Mouse (Mus musculus): ENCODE data around the gene Napsa. TPM values are rescaled to one million over a fixed set of nuclear protein-coding genes. Genes with fewer than 3 reads are reported as not detected.

The Napsa gene
- polyA plus RNA-seq, 1 experiment from 2014 or later, result 1.9 TPM

GRCm38 (mm10) chr7:44623714-44624542 lies 51.7 kb downstream of the Napsa start:
- WGBS, result 50% methylated on average over 15 of the region's 18 CpGs
- Histone ChIP-seq H3K4me3 (ENCODE audit: low read depth, low read length) (no peak overlapping the region), H3K36me3 (ENCODE audit: control insufficient read depth, insufficient read depth, low read length) (no peaks in the 10 kb centered on the region), H3K4me1 (ENCODE audit: control insufficient read depth, insufficient read depth, low read length) (no peaks in the 10 kb centered on the region), H3K27me3 (ENCODE audit: control insufficient read depth, insufficient read depth, low read depth, low read length) (no peaks in the 10 kb centered on the region), H3K4me2 (ENCODE audit: low read length) (no peak overlapping the region), H3K27ac (ENCODE audit: low read length) (no peak overlapping the region), H3K9ac (ENCODE audit: low read depth, low read length) (no peak overlapping the region), H3K9me3 (replicated peaks; ENCODE audit: control insufficient read depth, low read length, poor library complexity, severe bottlenecking) (0 out of 2 replicates have a peak, but pooled peaks cover 3% of the 10 kb centered on the region)
- ATAC-seq, result no peak

- Histone ChIP-seq H3K9ac (ENCODE audit: low read depth, low read length) (no peak overlapping the region), H3K27me3 (ENCODE audit: control insufficient read depth, insufficient read depth, low read depth, low read length) (no peaks in the 10 kb centered on the region), H3K4me3 (ENCODE audit: low read depth, low read length) (no peak overlapping the region), H3K4me1 (ENCODE audit: control insufficient read depth, insufficient read depth, low read length) (no peaks in the 10 kb centered on the region), H3K4me2 (ENCODE audit: low read length) (no peak overlapping the region), H3K9me3 (replicated peaks; ENCODE audit: control insufficient read depth, low read length, poor library complexity, severe bottlenecking) (0 out of 2 replicates have a peak, but pooled peaks cover 3% of the 10 kb centered on the region), H3K36me3 (ENCODE audit: control insufficient read depth, insufficient read depth, low read length) (no peaks in the 10 kb centered on the region), H3K27ac (ENCODE audit: low read length) (no peak overlapping the region)
- ATAC-seq, result no peak
- 80% methylated on average over 3 of the region's 3 CpGs for whole genome bisulfite sequencing
Measured at GRCm38 (mm10) chr7:44624543-44624826, 52.3 kb downstream of the Napsa start.

- 67% methylated on average over 14 of the region's 14 CpGs for WGBS
- H3K4me2 ChIP-seq (ENCODE audit: low read length), result no peak overlapping the region
- no peak for ATAC-seq
- no peaks in the 10 kb centered on the region for H3K36me3 ChIP-seq (ENCODE audit: control insufficient read depth, insufficient read depth, low read length)
- no peaks in the 10 kb centered on the region for H3K4me1 ChIP-seq (ENCODE audit: control insufficient read depth, insufficient read depth, low read length)
- no peak overlapping the region for H3K4me3 ChIP-seq (ENCODE audit: low read depth, low read length)
- H3K27ac ChIP-seq (ENCODE audit: low read length), result no peak overlapping the region
- 0 out of 2 replicates have a peak, but pooled peaks cover 1% of the 10 kb centered on the region for H3K9me3 ChIP-seq (replicated peaks; ENCODE audit: control insufficient read depth, low read length, poor library complexity, severe bottlenecking)
- H3K27me3 ChIP-seq (ENCODE audit: control insufficient read depth, insufficient read depth, low read depth, low read length), result no peaks in the 10 kb centered on the region
- H3K9ac ChIP-seq (ENCODE audit: low read depth, low read length), result no peak overlapping the region
Measured at GRCm38 (mm10) chr7:44624828-44625227, 52.6 kb downstream of the Napsa start.

GRCm38 (mm10) chr7:44625241-44626067 lies 53.3 kb downstream of the Napsa start:
- H3K27me3 ChIP-seq (ENCODE audit: control insufficient read depth, insufficient read depth, low read depth, low read length), result no peaks in the 10 kb centered on the region
- no peaks in the 10 kb centered on the region for H3K4me1 ChIP-seq (ENCODE audit: control insufficient read depth, insufficient read depth, low read length)
- no peak overlapping the region for H3K4me3 ChIP-seq (ENCODE audit: low read depth, low read length)
- no peak overlapping the region for H3K27ac ChIP-seq (ENCODE audit: low read length)
- ATAC-seq, result no peak
- H3K9me3 ChIP-seq (replicated peaks; ENCODE audit: control insufficient read depth, low read length, poor library complexity, severe bottlenecking), result no peaks in the 10 kb centered on the region
- no peaks in the 10 kb centered on the region for H3K36me3 ChIP-seq (ENCODE audit: control insufficient read depth, insufficient read depth, low read length)
- no peak overlapping the region for H3K4me2 ChIP-seq (ENCODE audit: low read length)
- H3K9ac ChIP-seq (ENCODE audit: low read depth, low read length), result no peak overlapping the region
- WGBS, result 90% methylated on average over 13 of the region's 13 CpGs

- Histone ChIP-seq H3K36me3 (ENCODE audit: control insufficient read depth, insufficient read depth, low read length) (no peaks in the 10 kb centered on the region), H3K4me1 (ENCODE audit: control insufficient read depth, insufficient read depth, low read length) (no peaks in the 10 kb centered on the region), H3K27me3 (ENCODE audit: control insufficient read depth, insufficient read depth, low read depth, low read length) (no peaks in the 10 kb centered on the region), H3K4me2 (ENCODE audit: low read length) (no peak overlapping the region), H3K9ac (ENCODE audit: low read depth, low read length) (no peak overlapping the region), H3K27ac (ENCODE audit: low read length) (no peak overlapping the region), H3K9me3 (replicated peaks; ENCODE audit: control insufficient read depth, low read length, poor library complexity, severe bottlenecking) (no peaks in the 10 kb centered on the region), H3K4me3 (ENCODE audit: low read depth, low read length) (no peak overlapping the region)
- ATAC-seq, result no peak
- 52% methylated on average over 1 of the region's 1 CpGs for WGBS
Measured at GRCm38 (mm10) chr7:44626068-44626385, 53.8 kb downstream of the Napsa start.

- H3K27ac ChIP-seq (ENCODE audit: low read length), result no peak overlapping the region
- H3K9me3 ChIP-seq (replicated peaks; ENCODE audit: control insufficient read depth, low read length, poor library complexity, severe bottlenecking), result no peaks in the 10 kb centered on the region
- no peak overlapping the region for H3K4me3 ChIP-seq (ENCODE audit: low read depth, low read length)
- H3K9ac ChIP-seq (ENCODE audit: low read depth, low read length), result no peak overlapping the region
- H3K4me1 ChIP-seq (ENCODE audit: control insufficient read depth, insufficient read depth, low read length), result no peaks in the 10 kb centered on the region
- no peaks in the 10 kb centered on the region for H3K36me3 ChIP-seq (ENCODE audit: control insufficient read depth, insufficient read depth, low read length)
- no peak overlapping the region for H3K4me2 ChIP-seq (ENCODE audit: low read length)
- no peak for ATAC-seq
- H3K27me3 ChIP-seq (ENCODE audit: control insufficient read depth, insufficient read depth, low read depth, low read length), result no peaks in the 10 kb centered on the region
- WGBS, result 86% methylated on average over 11 of the region's 13 CpGs
Measured at GRCm38 (mm10) chr7:44626966-44627365, 54.8 kb downstream of the Napsa start.

GRCm38 (mm10) chr7:44628402-44629034 lies 56.3 kb downstream of the Napsa start:
- no peak overlapping the region for H3K9ac ChIP-seq (ENCODE audit: low read depth, low read length)
- no peaks in the 10 kb centered on the region for H3K36me3 ChIP-seq (ENCODE audit: control insufficient read depth, insufficient read depth, low read length)
- H3K4me3 ChIP-seq (ENCODE audit: low read depth, low read length), result no peak overlapping the region
- ATAC-seq, result no peak
- no peaks in the 10 kb centered on the region; the same call in 1 of the 2 replicates for H3K27me3 ChIP-seq (ENCODE audit: control insufficient read depth, insufficient read depth, low read depth, low read length)
- no peaks in the 10 kb centered on the region for H3K9me3 ChIP-seq (replicated peaks; ENCODE audit: control insufficient read depth, low read length, poor library complexity, severe bottlenecking)
- 85% methylated on average over 15 of the region's 15 CpGs for WGBS
- no peak overlapping the region for H3K4me2 ChIP-seq (ENCODE audit: low read length)
- no peak overlapping the region for H3K27ac ChIP-seq (ENCODE audit: low read length)
- no peaks in the 10 kb centered on the region for H3K4me1 ChIP-seq (ENCODE audit: control insufficient read depth, insufficient read depth, low read length)

GRCm38 (mm10) chr7:44630437-44630836 lies 58.3 kb downstream of the Napsa start:
- H3K4me2 ChIP-seq (ENCODE audit: low read length), result no peak overlapping the region
- no peak for ATAC-seq
- no peaks in the 10 kb centered on the region for H3K9me3 ChIP-seq (replicated peaks; ENCODE audit: control insufficient read depth, low read length, poor library complexity, severe bottlenecking)
- peaks cover 2% of the 10 kb centered on the region; the same call in 1 of the 2 replicates for H3K27me3 ChIP-seq (ENCODE audit: control insufficient read depth, insufficient read depth, low read depth, low read length)
- no peak overlapping the region for H3K9ac ChIP-seq (ENCODE audit: low read depth, low read length)
- 84% methylated on average over 11 of the region's 13 CpGs for WGBS
- no peaks in the 10 kb centered on the region for H3K36me3 ChIP-seq (ENCODE audit: control insufficient read depth, insufficient read depth, low read length)
- H3K4me3 ChIP-seq (ENCODE audit: low read depth, low read length), result no peak overlapping the region
- H3K27ac ChIP-seq (ENCODE audit: low read length), result no peak overlapping the region
- no peaks in the 10 kb centered on the region for H3K4me1 ChIP-seq (ENCODE audit: control insufficient read depth, insufficient read depth, low read length)

- Histone ChIP-seq H3K4me3 (ENCODE audit: low read depth, low read length) (no peak overlapping the region), H3K27ac (ENCODE audit: low read length) (no peak overlapping the region), H3K4me1 (ENCODE audit: control insufficient read depth, insufficient read depth, low read length) (no peaks in the 10 kb centered on the region), H3K36me3 (ENCODE audit: control insufficient read depth, insufficient read depth, low read length) (no peaks in the 10 kb centered on the region), H3K9me3 (replicated peaks; ENCODE audit: control insufficient read depth, low read length, poor library complexity, severe bottlenecking) (0 out of 2 replicates have a peak, but pooled peaks cover 3% of the 10 kb centered on the region), H3K27me3 (ENCODE audit: control insufficient read depth, insufficient read depth, low read depth, low read length) (peaks cover 2% of the 10 kb centered on the region; the same call in 1 of the 2 replicates), H3K9ac (ENCODE audit: low read depth, low read length) (no peak overlapping the region), H3K4me2 (ENCODE audit: low read length) (no peak overlapping the region)
- 30% methylated on average over 13 of the region's 13 CpGs for WGBS
- ATAC-seq, result no peak
Measured at GRCm38 (mm10) chr7:44632676-44633075, 60.5 kb downstream of the Napsa start.

Measured in midbrain, embryonic 16.5 days (tissue).